Mouse (Mus musculus) heart, postnatal 0 days (tissue): ENCODE measurements around the gene Slc6a19. TPM values are rescaled to one million over a fixed set of nuclear protein-coding genes. Genes with fewer than 3 reads are reported as not detected.

Experiments
- ATAC-seq: fragments of 200-750 bp; cut with Nextera tagmentation; 2 replicates; pipeline ENCODE4 v1.8.0; 2017; ENCODE audit warnings: low read depth, moderate number of reproducible peaks, moderate library complexity; ENCODE audit not compliant: insufficient read depth
- DNase-seq: peaks from one replicate; pipeline ENCODE4 v3.0.0-alpha.2; 2016; ENCODE audit warnings: low spot score
- H3K27ac ChIP-seq: fragments of 300-500 bp; sonication (generic); 2 replicates; pipeline ENCODE4 v1.5.1; 2014; ENCODE audit warnings: low read depth, mild to moderate bottlenecking
- H3K27me3 ChIP-seq: fragments of 300-500 bp; sonication (generic); 2 replicates; pipeline ENCODE4 v1.6.1; 2014; ENCODE audit warnings: low read length, mixed read lengths; ENCODE audit not compliant: control insufficient read depth, insufficient read depth
- H3K36me3 ChIP-seq: fragments of 300-500 bp; sonication (generic); replicated peaks from 2 replicates; pipeline ENCODE4 v1.6.1; 2014; ENCODE audit warnings: low read length, mixed read lengths; ENCODE audit not compliant: control insufficient read depth, insufficient read depth
- H3K4me1 ChIP-seq: fragments of 300-500 bp; sonication (generic); 2 replicates; pipeline ENCODE4 v1.6.1; 2014; ENCODE audit warnings: antibody characterized with exemption; ENCODE audit not compliant: control insufficient read depth, insufficient read depth
- H3K4me2 ChIP-seq: fragments of 300-500 bp; sonication (generic); 2 replicates; pipeline ENCODE4 v1.6.1; 2014; ENCODE audit warnings: low read depth, mild to moderate bottlenecking, low read length, moderate library complexity
- H3K4me3 ChIP-seq: fragments of 300-500 bp; sonication (generic); 2 replicates; pipeline ENCODE4 v1.5.1; 2014; ENCODE audit warnings: low read depth, low read length
- H3K9ac ChIP-seq: fragments of 300-500 bp; sonication (generic); replicated peaks from 2 replicates; pipeline ENCODE4 v1.6.1; 2014; ENCODE audit warnings: low read depth, low read length, mixed read lengths
- H3K9me3 ChIP-seq: fragments of 300-500 bp; sonication (generic); replicated peaks from 2 replicates; pipeline ENCODE4 v1.6.1; 2016; ENCODE audit warnings: low read length; ENCODE audit not compliant: control insufficient read depth
- CTCF ChIP-seq: IDR thresholded peaks from 2 replicates; pipeline ENCODE4 v1.5.1; 2016; ENCODE audit warnings: antibody characterized with exemption, control low read depth, low read depth
- EP300 ChIP-seq: IDR thresholded peaks from 2 replicates; pipeline ENCODE4 v1.6.1; 2016; ENCODE audit warnings: antibody characterized with exemption, low read depth
- WGBS: fragments of 180-500 bp; shearing (Covaris S2); extraction: QIAGEN DNeasy Blood & Tissue Kit; methylation state at CpG from one replicate; pipeline ENCODE4 v1.1.7; 2014; 5-methylcytosine and 5-hydroxymethylcytosine counted together
- polyA plus RNA-seq: library from polyadenylated mRNA; unstranded; fragments of >200 nt; fragmentation: Nextera tagmentation; extraction: Ambion mirVana; gene quantifications from 2 replicates; pipeline ENCODE4 v1.2.1, GENCODE M21; 2015
- total RNA-seq: library from RNA; depleted of rRNA; stranded (reverse); fragments of >200 nt; gene quantifications from 2 replicates; pipeline ENCODE4 v1.2.3, GENCODE M21; 2014; ENCODE audit warnings: low replicate concordance

Slc6a19 gene
- total and polyA plus RNA-seq, 2 experiments from 2014 or later = not detected

DNA sequence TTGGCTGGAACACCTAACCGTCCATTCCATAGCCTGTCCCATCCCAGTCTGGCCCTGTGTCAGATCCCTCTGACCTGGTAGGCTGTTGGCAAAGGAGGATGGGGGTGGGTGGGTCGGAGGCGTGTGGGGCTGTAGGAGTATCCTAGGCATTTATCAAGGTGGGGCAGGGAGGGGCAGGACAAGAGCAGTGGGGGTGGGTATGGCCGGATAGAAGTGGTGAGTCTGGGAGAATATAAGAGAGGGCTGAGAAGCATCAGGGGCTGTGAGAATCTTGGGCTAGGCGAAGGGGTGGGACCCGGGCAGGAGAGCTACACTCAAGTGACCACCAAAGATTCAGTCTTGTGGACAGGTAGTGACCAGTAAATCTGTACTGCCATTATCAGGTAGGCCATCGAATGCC is 27.6 kb upstream of the Slc6a19 start:
- TF ChIP-seq CTCF (no peak), EP300 (no peak)
- H3K4me1 ChIP-seq = peaks cover 39% of the 10 kb centered on the region
- H3K9ac ChIP-seq = peak overlapping the region; percentile 59; the same call in 1 of the 2 replicates
- ATAC-seq = no peak
- no peak for DNase-seq
- H3K4me3 ChIP-seq = peak overlapping the region; percentile 46; the same call in 1 of the 2 replicates
- H3K9me3 ChIP-seq = no peaks in the 10 kb centered on the region
- no peak overlapping the region for H3K27ac ChIP-seq
- H3K36me3 ChIP-seq = no peaks in the 10 kb centered on the region
- H3K27me3 ChIP-seq = no peaks in the 10 kb centered on the region
- 84% methylated on average over 7 of the region's 7 CpGs for WGBS
- peak overlapping the region; percentile 79 for H3K4me2 ChIP-seq

DNA sequence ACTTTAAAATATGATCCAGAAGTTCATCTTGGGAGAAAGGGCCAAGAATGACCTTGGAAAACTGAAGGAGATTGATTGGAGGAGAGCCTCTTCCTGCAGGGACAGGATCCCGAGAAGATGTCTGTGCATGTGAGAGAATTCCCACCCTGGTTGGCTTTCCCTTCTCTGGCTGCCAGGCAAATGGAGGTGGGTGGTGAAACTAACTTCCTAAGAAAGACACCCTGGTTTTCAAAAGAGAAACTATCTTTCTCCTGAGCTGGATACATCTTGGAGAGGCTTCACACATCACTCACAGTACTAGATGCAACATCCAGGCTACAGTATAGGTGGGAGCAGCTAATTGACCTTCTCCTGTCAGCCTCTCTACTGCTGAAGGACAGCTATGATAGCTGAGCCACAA is 26.2 kb upstream of the Slc6a19 start:
- Histone ChIP-seq H3K4me1 (peaks cover 39% of the 10 kb centered on the region), H3K9me3 (no peaks in the 10 kb centered on the region), H3K36me3 (no peaks in the 10 kb centered on the region), H3K27me3 (no peaks in the 10 kb centered on the region), H3K9ac (no peak overlapping the region), H3K27ac (no peak overlapping the region), H3K4me3 (no peak overlapping the region), H3K4me2 (no peak overlapping the region)
- TF ChIP-seq CTCF (no peak), EP300 (no peak)
- ATAC-seq = no peak
- 70% methylated on average over 1 of the region's 1 CpGs for WGBS
- no peak for DNase-seq

DNA sequence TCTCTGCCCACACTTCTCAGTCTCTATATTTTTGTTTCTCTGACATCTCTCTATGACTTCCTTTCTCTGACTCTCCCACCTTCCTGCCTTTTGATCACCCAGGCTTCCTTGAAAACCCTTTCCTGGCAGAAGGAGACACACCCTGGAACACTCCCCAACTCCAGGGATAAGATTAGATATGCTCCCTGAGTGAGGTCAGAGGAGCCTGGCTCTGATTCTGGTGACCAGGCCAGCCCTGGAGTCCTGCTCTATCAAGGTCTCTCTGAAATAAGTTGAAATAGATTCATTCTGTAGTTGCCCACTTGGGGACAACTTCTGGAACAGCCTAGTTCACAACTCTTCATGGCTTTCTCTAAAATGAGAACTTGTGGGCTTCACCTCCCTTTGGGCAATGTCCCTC is 24.0 kb upstream of the Slc6a19 start:
- ATAC-seq (no peak), DNase-seq (no peak)
- Histone ChIP-seq H3K9me3 (no peaks in the 10 kb centered on the region), H3K4me2 (no peak overlapping the region), H3K36me3 (no peaks in the 10 kb centered on the region), H3K4me3 (no peak overlapping the region), H3K27me3 (no peaks in the 10 kb centered on the region), H3K4me1 (peaks cover 29% of the 10 kb centered on the region), H3K9ac (no peak overlapping the region), H3K27ac (no peak overlapping the region)
- TF ChIP-seq EP300 (no peak), CTCF (no peak)

DNA sequence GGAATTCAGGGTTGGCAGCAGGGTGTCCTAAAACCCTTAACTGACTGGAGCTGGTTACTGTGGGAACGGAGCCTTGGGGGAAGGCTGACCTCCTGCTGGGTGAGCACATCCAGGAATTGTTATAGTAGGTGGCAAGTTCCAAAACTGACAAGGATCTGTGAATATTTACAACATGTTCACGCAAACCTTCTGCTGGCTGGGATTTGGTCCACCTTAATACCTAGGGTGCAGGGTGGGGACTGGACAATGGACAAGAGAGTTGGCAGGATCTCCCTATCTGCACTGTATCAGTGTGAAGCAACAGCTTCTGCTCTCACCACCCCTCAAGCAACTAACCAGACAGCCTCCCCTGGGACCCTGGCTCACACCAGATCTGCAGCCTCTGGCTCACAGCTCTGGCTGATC is 23.0 kb upstream of the Slc6a19 start:
- TF ChIP-seq CTCF (no peak), EP300 (no peak)
- DNase-seq = no peak
- Histone ChIP-seq H3K4me2 (no peak overlapping the region), H3K9me3 (no peaks in the 10 kb centered on the region), H3K27me3 (no peaks in the 10 kb centered on the region), H3K36me3 (no peaks in the 10 kb centered on the region), H3K27ac (no peak overlapping the region), H3K9ac (no peak overlapping the region), H3K4me3 (no peak overlapping the region), H3K4me1 (peaks cover 24% of the 10 kb centered on the region)
- no peak; the same call in 1 of the 2 replicates for ATAC-seq
- 42% methylated on average over 2 of the region's 2 CpGs for WGBS

DNA sequence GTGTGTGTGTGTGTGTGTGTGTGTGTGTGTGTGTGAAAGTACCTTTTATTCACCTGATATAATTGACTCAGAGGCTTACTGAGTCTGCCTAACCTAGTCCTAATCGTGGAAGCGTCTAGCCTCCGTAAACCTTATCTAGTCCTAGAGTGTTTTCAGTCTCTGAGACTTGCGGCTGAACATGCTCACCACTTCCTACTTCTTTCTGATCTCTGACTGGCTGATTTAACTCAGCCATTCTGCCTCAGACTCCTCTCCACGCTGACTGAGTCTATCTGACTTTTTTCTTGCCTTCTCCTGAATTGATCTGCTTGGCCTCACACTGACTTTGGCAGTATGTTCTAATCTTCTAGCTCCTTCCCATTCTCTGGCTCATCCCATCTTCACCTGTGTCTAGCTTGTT is 20.6 kb upstream of the Slc6a19 start:
- Histone ChIP-seq H3K4me3 (no peak overlapping the region), H3K27me3 (no peaks in the 10 kb centered on the region), H3K4me1 (peaks cover 23% of the 10 kb centered on the region), H3K9me3 (no peaks in the 10 kb centered on the region), H3K36me3 (no peaks in the 10 kb centered on the region), H3K27ac (no peak overlapping the region), H3K4me2 (no peak overlapping the region), H3K9ac (no peak overlapping the region)
- WGBS = 20% methylated on average over 5 of the region's 5 CpGs
- ATAC-seq = no peak
- DNase-seq = no peak
- TF ChIP-seq EP300 = no peak
- TF ChIP-seq CTCF = no peak

DNA sequence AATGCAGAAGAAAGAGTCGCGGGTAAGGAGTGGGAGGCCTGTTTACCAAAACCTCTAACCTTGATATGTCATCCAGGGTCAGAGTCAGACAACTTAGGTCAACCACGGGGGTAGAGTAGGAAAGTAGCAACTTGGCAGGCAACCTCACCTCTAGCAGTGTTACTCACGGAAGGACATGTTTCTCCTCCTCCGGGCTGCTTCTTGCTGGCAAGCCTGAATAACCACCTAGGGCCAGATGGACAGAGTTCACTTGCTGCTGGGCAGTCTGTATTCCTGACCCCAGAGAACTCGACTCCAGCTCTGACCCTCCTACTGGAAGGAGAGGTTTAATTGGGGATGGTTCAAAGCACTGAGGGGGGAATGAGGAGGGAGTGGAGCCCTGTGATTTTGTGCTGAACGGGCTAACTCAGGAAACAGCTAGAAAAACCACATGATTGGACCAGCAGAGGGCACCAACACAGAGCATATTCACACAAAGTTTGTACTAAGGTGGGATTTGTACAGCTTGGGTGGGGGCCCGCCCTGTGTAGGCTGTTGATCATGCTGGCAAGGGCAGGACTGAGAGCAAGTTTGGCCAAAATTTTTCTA is 18.5 kb upstream of the Slc6a19 start:
- TF ChIP-seq EP300 (no peak), CTCF (peak; percentile 71)
- Histone ChIP-seq H3K4me2 (no peak overlapping the region), H3K9me3 (no peaks in the 10 kb centered on the region), H3K27me3 (no peaks in the 10 kb centered on the region), H3K4me3 (no peak overlapping the region), H3K27ac (no peak overlapping the region), H3K4me1 (peaks cover 6% of the 10 kb centered on the region; the same call in 1 of the 2 replicates), H3K36me3 (no peaks in the 10 kb centered on the region), H3K9ac (no peak overlapping the region)
- DNase-seq = peak; percentile 51
- ATAC-seq = peak; percentile 57; the same call in 1 of the 2 replicates
- WGBS = 31% methylated on average over 8 of the region's 8 CpGs
